Mouse (Mus musculus) layer of hippocampus, postnatal 36 days (tissue): Measurements from ENCODE around the gene Cyp2c69. TPM values are rescaled to one million over a fixed set of nuclear protein-coding genes. Genes with fewer than 3 reads are reported as not detected.
"Not testable (repeated sequence)": the region's sequence is repeated elsewhere in the genome, so short reads cannot be mapped to it uniquely, and the experiment has no call there.

Experiments
- DNase-seq, 2 experiments: peaks; one replicate each; pipeline ENCODE4 v3.0.0; 2022
- total RNA-seq, 2 experiments: library from RNA; stranded (reverse); gene quantifications; 2 replicates each; pipeline ENCODE4 v1.2.3; 2021

Cyp2c69 gene
- total RNA-seq, result not detected

DNA sequence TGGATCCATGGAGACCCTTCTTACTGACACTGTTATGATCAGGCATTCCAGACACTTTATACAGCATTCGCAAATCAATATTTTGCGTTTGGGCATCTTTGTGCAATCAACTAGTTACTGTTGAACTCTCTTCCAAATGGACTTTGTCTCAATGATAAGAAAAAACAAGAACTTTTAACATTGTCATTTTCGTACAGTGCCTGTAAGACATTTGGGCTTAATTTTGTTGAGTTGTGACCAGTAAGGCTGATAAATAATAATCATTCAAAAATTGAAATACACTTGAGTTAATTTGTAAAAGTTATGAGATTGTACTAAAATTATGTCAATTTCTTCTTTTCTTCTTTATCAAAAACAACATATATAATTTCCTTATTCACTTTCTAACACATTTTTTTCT lies at the start of gene Cyp2c69:
Gene Cyp2c69 (minus strand): TSS at position 101 of the 400 bp plus-strand sequence.
- not testable (repeated sequence) for DNase-seq

- no peak for DNase-seq
Measured at GRCm38 (mm10) chr19:39935396-39935795, 48.8 kb upstream of the Cyp2c69 start.

DNA sequence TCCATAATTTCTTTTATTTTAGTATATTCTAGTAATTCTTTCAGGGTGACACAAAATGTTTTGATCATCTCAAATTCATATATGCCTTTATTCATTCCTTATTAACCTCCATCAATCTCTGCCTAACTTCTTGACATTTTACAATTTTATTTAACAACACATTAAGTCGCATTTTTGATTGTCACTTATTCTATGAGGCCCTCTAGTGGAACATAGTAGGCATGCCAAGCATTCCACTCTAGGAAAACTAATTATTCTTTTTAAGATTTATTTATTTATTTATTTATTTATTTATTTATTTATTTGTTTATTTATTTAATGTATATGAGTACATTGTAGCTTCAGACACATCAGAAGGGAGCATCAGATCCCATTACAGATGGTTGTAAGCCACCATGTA lies 43.4 kb upstream of the Cyp2c69 start:
- no peak for DNase-seq

DNA sequence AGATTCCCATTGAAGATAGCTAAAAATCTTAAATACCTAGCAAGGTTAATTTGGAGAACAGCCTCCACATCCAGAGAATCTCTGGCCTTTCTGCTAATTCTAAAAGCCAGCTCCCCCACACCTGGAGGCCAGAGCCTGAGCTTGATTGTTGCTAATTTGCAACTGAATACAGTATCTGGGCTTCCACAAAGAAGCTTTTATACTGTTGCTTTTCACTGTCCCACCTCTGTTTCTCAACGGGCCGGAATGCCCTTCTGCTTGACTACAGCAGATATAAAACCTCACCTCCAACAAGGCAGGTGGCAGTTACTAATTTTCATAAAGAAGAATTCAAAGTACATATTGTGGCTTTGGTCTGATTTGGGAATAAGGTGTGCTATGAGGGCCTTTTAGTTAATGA lies 15.1 kb upstream of the Cyp2c69 start:
- no peak for DNase-seq

DNA sequence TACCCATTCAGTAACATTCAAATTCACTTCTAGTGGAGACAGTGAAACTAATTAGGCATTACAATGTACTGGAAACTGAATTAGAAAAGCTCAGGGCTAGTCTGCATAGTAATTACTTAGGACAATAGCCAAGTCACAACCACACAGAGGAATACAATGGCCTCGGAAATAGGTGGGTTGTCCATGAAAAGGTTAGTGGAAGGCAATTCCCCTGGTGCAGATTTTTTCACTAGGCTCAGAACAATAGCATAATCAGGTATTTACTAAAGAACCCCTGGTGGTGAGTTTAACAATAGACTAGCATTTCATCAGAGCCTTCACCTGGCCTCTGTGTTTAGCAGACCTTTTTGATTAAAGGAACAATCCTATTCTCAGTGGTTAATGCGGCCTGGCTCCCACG lies 3.5 kb upstream of the Cyp2c69 start:
- DNase-seq, result not testable (repeated sequence)

DNA sequence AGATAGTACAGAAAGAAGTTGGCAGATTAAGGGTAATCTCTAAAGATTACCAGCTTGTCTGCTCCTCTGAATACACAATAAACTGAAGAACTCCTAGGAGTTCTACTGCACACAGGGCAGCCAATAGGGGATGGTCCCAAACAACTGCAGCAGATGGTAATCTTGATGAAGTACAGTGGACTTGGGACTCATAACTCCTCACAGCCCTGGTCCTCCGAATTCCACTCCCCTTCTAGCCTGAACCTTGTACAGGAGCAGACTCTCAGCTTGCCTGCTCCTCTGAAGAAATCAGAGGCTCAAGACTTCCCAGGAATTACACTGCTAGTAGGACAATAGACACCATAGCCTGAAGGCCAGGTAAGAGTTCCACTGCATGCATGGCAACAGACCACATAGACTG lies 20.5 kb downstream of the Cyp2c69 start:
- no peak for DNase-seq

DNA sequence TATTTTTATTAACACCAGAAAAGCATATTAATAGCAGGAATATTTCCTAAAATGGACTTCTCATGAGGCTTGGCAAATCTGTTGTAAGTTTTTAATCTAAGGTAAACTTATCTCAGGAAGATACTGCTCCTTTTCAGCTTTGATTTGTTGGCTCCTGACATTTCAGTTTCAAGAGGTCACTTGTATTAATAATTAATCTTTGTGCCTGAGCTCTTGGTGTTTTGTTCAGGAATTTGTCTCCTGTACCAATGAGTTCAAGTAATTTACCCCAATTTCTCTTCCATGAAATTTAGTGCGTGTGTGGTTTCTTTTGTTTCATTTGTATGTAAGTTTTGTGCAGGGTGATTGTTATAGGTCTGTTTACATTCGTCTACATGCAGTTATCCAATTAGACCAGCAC lies 65.7 kb downstream of the Cyp2c69 start:
- not testable (repeated sequence) for DNase-seq

DNA sequence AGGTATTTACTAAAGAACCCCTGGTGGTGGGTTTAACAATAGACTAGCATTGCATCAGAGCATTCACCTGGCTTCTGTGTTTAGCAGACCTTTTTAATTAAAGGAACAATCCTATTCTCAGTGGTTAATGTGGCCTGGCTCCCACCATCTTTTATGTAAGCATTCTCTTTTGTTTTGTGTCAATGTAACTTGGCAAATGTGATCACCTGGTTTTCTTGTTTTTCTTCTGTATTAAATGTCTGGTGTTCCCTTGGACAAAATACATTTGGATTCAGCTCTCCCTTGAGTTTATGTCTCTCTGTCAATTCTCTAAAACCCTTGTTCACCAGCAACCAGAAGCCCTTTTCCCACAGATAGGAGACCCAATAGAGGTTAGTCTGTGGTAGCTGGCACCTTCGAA lies 70.2 kb downstream of the Cyp2c69 start:
- not testable (repeated sequence) for DNase-seq

DNA sequence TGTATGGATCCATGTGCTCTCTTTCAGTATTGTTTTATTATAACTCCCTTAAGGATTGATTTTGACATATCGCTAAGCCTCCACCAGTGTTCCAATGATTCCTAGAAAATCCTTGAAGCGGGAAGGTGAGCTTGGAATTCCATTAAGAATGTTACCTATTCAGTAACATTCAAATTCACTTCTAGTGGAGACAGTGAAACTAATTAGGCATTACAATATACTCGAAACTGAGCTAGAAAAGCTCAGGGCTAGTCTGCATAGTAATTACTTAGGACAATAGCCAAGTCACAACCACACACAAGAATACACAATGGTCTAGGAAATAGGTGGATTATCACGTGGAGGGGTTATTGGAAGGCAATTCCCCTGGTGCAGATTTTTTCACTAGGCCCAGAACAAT lies 70.6 kb downstream of the Cyp2c69 start:
- DNase-seq, result not testable (repeated sequence)

GRCm38 (mm10) chr19:39812714-39813113 lies 73.9 kb downstream of the Cyp2c69 start, which contains the start of gene Cyp2c40:
Gene Cyp2c40 (minus strand): TSS chr19:39812814.
- not testable (repeated sequence) for DNase-seq

Other genes starting within 250 kb of the Cyp2c69 start
- gene Cyp2c67, start 237.7 kb downstream of the Cyp2c69 start, total RNA-seq, result not detected
- gene Cyp2c68, start 145.7 kb downstream of the Cyp2c69 start, total RNA-seq, result not detected
- not detected for gene Cyp2c40, start 74.0 kb downstream of the Cyp2c69 start, total RNA-seq
- not detected for gene Cyp2c37, start 105.6 kb upstream of the Cyp2c69 start, total RNA-seq
- not detected for gene Cyp2c54, start 187.0 kb upstream of the Cyp2c69 start, total RNA-seq
- gene Cyp2c50, start 202.9 kb upstream of the Cyp2c69 start, total RNA-seq, result not detected